Mouse (Mus musculus): ENCODE results near the gene Rps19. TPM values are rescaled to one million over a fixed set of nuclear protein-coding genes. Genes with fewer than 3 reads are reported as not detected.

Gene Rps19
- polyA plus RNA-seq, 1 experiment from 2014 or later, result 3,302 TPM

DNA sequence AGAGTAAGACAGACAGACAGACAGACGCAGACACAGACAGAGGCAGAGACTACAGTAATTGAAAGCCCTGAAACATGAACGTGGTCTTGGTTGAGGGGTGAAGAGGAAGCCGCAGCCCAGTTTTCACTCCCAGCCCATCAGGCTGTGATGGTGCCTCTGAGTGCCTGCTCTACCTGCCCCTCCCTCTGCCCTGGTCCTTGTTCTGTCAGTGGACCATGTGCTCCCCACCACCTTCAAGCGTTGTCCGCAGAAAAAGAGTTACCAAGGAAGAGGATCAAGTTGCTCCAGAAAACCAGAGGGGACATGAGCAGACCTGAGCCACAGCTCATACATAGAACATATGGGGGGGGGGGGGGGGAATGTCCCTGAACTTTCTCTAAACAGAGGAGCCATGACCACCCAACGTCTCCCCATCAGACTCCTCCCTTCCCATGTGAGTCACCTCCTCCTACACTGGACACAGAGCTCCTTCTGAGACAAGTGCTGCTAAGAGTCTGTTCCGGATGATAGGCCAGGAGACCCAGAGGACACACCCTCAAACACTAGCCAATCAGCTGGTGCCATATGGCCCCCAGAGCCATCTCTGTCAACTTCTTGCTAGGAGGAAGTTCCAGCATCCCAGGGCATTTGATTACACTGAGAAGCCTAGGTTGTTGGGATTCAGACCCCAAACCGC is 31.5 kb upstream of the Rps19 start:
- Histone ChIP-seq H3K9ac (replicated peaks; ENCODE audit: low read depth) (no peak overlapping the region), H3K27me3 (replicated peaks; ENCODE audit: insufficient read depth, low read length) (no peaks in the 10 kb centered on the region), H3K36me3 (ENCODE audit: insufficient read depth, low read length) (no peaks in the 10 kb centered on the region), H3K27ac (ENCODE audit: low read length) (no peak overlapping the region), H3K9me3 (ENCODE audit: low read length) (no peaks in the 10 kb centered on the region), H3K4me1 (ENCODE audit: insufficient read depth, low read depth, low read length) (no peaks in the 10 kb centered on the region), H3K4me3 (ENCODE audit: low read depth, low read length) (no peak overlapping the region), H3K4me2 (replicated peaks; ENCODE audit: low read depth, low read length) (no peak overlapping the region)
- WGBS, result 53% methylated on average over 8 of the region's 8 CpGs
- peak; percentile 62 for ATAC-seq
- TF ChIP-seq CTCF (IDR thresholded peaks at IDR 0.05), result no peak
- TF ChIP-seq EP300 (IDR thresholded peaks at IDR 0.05), result no peak
- DNase-seq (ENCODE audit: low spot score), result peak; percentile 12

DNA sequence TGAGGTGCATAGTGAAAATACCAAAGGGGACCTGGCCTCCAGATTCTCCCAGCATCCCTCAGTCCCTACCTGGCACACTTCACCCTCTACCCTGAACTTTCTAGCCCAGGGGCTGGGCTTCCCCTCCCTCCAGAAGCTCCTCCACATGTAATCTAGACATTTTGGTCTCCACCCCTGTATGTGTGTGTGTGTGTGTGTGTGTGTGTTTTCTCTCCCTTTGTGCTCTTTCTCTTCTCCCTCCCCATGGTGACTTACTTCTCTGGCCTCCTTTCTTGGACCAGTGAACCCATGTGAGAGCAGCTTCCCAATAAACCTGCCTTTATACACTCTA is 31.0 kb upstream of the Rps19 start:
- DNase-seq (ENCODE audit: low spot score) (no peak), ATAC-seq (no peak)
- H3K4me3 ChIP-seq (ENCODE audit: low read depth, low read length), result no peak overlapping the region
- no peaks in the 10 kb centered on the region for H3K9me3 ChIP-seq (ENCODE audit: low read length)
- TF ChIP-seq CTCF (IDR thresholded peaks at IDR 0.05) (no peak), EP300 (IDR thresholded peaks at IDR 0.05) (no peak)
- H3K4me2 ChIP-seq (replicated peaks; ENCODE audit: low read depth, low read length), result no peak overlapping the region
- H3K27ac ChIP-seq (ENCODE audit: low read length), result no peak overlapping the region
- H3K9ac ChIP-seq (replicated peaks; ENCODE audit: low read depth), result no peak overlapping the region
- H3K36me3 ChIP-seq (ENCODE audit: insufficient read depth, low read length), result no peaks in the 10 kb centered on the region
- H3K4me1 ChIP-seq (ENCODE audit: insufficient read depth, low read depth, low read length), result no peaks in the 10 kb centered on the region
- no peaks in the 10 kb centered on the region for H3K27me3 ChIP-seq (replicated peaks; ENCODE audit: insufficient read depth, low read length)

DNA sequence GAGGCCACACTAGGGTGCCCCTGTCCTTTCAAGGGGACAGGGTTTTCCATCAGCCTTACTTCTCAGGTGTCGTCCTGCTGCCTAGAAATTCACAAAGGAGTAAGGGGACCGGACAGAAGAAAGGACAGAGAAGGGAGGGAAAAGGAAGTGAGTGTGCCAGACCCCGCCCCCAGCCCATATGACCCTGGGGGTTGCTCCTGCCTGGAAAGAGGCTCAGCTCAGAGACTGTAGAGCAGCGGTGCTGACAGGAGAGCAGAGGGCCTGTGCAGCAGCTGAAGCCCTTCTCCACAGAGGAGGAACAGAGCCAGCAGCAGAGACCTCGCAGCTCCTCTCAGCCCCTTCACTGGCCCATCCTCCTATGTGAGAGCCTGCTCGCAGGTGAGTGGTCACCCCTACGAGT is 30.5 kb upstream of the Rps19 start:
- WGBS, result 30% methylated on average over 7 of the region's 7 CpGs
- no peaks in the 10 kb centered on the region for H3K9me3 ChIP-seq (ENCODE audit: low read length)
- H3K36me3 ChIP-seq (ENCODE audit: insufficient read depth, low read length), result no peaks in the 10 kb centered on the region
- no peak overlapping the region for H3K9ac ChIP-seq (replicated peaks; ENCODE audit: low read depth)
- H3K27ac ChIP-seq (ENCODE audit: low read length), result no peak overlapping the region
- DNase-seq (ENCODE audit: low spot score) (no peak), ATAC-seq (no peak)
- no peaks in the 10 kb centered on the region for H3K4me1 ChIP-seq (ENCODE audit: insufficient read depth, low read depth, low read length)
- no peak overlapping the region for H3K4me3 ChIP-seq (ENCODE audit: low read depth, low read length)
- H3K4me2 ChIP-seq (replicated peaks; ENCODE audit: low read depth, low read length), result no peak overlapping the region
- TF ChIP-seq CTCF (IDR thresholded peaks at IDR 0.05), result no peak
- TF ChIP-seq EP300 (IDR thresholded peaks at IDR 0.05), result no peak
- H3K27me3 ChIP-seq (replicated peaks; ENCODE audit: insufficient read depth, low read length), result no peaks in the 10 kb centered on the region

DNA sequence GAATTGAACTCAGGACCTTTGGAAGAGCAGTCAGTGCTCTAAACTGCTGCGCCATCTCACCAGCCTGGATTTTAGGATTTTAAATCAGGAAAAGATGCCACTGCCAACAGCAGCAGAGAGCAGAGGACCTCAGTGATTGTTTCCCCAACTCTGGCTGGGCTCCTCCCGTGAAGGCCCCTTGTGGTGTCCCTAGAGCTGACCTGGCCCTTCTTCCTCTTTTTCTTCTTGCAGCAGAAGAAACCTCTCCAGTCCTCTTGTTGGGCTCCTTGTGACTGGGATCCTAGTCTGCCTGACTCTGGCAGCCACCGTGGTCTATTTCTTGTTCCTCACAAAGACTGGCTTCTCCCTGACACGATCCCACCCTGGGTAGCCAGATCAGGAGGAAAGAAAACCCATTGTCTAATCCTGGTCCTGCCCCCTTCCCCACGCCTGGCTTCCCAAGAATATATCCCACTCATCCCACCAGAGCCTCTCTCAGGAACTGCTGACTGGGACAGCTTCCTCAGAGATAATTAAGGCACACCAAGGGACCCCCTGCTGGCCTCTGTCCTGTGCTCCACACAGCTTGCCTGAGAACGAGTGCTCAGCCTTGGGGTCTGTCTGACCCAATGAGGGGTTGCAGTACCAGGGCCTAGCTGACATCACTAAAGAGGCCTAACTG is 27.6 kb upstream of the Rps19 start:
- H3K36me3 ChIP-seq (ENCODE audit: insufficient read depth, low read length), result no peaks in the 10 kb centered on the region
- no peaks in the 10 kb centered on the region for H3K9me3 ChIP-seq (ENCODE audit: low read length)
- no peak for ATAC-seq
- H3K27me3 ChIP-seq (replicated peaks; ENCODE audit: insufficient read depth, low read length), result no peaks in the 10 kb centered on the region
- H3K4me3 ChIP-seq (ENCODE audit: low read depth, low read length), result no peak overlapping the region
- no peak for TF ChIP-seq CTCF (IDR thresholded peaks at IDR 0.05)
- no peak for TF ChIP-seq EP300 (IDR thresholded peaks at IDR 0.05)
- no peak overlapping the region for H3K4me2 ChIP-seq (replicated peaks; ENCODE audit: low read depth, low read length)
- H3K9ac ChIP-seq (replicated peaks; ENCODE audit: low read depth), result no peak overlapping the region
- no peaks in the 10 kb centered on the region for H3K4me1 ChIP-seq (ENCODE audit: insufficient read depth, low read depth, low read length)
- H3K27ac ChIP-seq (ENCODE audit: low read length), result no peak overlapping the region
- 49% methylated on average over 6 of the region's 6 CpGs for WGBS
- peak; percentile 8 for DNase-seq (ENCODE audit: low spot score)

DNA sequence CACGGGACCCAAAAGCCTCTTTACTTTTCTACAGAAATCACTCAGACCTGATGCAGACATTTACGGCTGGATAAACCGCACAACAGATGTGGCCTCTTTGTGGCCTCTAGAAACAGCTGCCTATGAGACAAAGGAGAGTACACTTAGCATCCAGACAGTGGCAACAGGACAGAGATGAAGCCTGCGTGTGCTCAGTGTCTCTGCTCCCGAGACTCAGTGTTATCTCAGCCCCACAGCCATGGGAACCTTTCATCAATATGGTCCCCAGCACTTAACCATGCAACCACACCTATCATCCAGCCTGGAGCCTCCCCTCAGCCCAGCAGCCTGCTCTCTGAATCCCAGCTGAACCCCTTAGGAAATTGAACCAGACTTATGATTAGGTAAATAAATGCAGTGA is 24.9 kb upstream of the Rps19 start:
- Histone ChIP-seq H3K4me2 (replicated peaks; ENCODE audit: low read depth, low read length) (no peak overlapping the region), H3K4me1 (ENCODE audit: insufficient read depth, low read depth, low read length) (no peaks in the 10 kb centered on the region), H3K4me3 (ENCODE audit: low read depth, low read length) (no peak overlapping the region), H3K36me3 (ENCODE audit: insufficient read depth, low read length) (no peaks in the 10 kb centered on the region), H3K27ac (ENCODE audit: low read length) (no peak overlapping the region), H3K9ac (replicated peaks; ENCODE audit: low read depth) (no peak overlapping the region), H3K9me3 (ENCODE audit: low read length) (no peaks in the 10 kb centered on the region), H3K27me3 (replicated peaks; ENCODE audit: insufficient read depth, low read length) (no peaks in the 10 kb centered on the region)
- WGBS, result 77% methylated on average over 5 of the region's 5 CpGs
- ATAC-seq (no peak), DNase-seq (ENCODE audit: low spot score) (no peak)
- TF ChIP-seq EP300 (IDR thresholded peaks at IDR 0.05) (no peak), CTCF (IDR thresholded peaks at IDR 0.05) (no peak)

DNA sequence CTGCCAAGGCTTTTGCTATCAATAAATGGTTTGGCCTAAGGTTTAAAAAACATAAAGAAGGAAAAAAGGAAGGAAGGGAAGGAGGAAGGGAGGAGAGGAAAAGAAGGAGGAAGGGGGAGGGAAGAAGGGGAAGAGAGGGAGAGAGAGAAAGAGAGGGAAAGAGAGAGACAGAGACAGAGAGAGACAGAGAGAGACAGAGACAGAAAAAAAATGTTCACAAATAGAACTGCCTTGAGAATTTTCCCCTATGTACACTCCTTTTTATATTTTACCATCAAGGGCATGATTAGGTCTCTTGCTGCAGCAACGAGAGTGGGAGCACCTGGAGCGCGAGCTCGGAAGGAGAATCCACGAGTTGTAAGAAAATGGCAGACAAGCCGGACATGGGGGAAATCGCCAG is 22.3 kb upstream of the Rps19 start, which contains the start of gene Gm9844:
Gene Gm9844 (plus strand): TSS at position 301 of the 400 bp plus-strand sequence.
- H3K4me3 ChIP-seq (ENCODE audit: low read depth, low read length), result no peak within 1 kb of the TSS
- DNase-seq (ENCODE audit: low spot score) (no peak), ATAC-seq (no peak)
- no peak within 1 kb of the TSS for H3K4me2 ChIP-seq (replicated peaks; ENCODE audit: low read depth, low read length)
- no peak within 1 kb of the TSS for H3K9ac ChIP-seq (replicated peaks; ENCODE audit: low read depth)
- no peaks in the 10 kb centered on the region for H3K4me1 ChIP-seq (ENCODE audit: insufficient read depth, low read depth, low read length)
- TF ChIP-seq CTCF (IDR thresholded peaks at IDR 0.05) (no peak), EP300 (IDR thresholded peaks at IDR 0.05) (no peak)
- H3K27me3 ChIP-seq (replicated peaks; ENCODE audit: insufficient read depth, low read length), result no peaks in the 10 kb centered on the region
- H3K9me3 ChIP-seq (ENCODE audit: low read length), result no peaks in the 10 kb centered on the region
- no peak within 1 kb of the TSS for H3K27ac ChIP-seq (ENCODE audit: low read length)
- 81% methylated on average over 7 of the region's 7 CpGs for WGBS
- no peaks in the 10 kb centered on the region for H3K36me3 ChIP-seq (ENCODE audit: insufficient read depth, low read length)

Data from lung, postnatal 0 days (tissue).